Mouse (Mus musculus) C2C12 (cell line): Measurements from ENCODE around the gene Cct3. TPM values are rescaled to one million over a fixed set of nuclear protein-coding genes. Genes with fewer than 3 reads are reported as not detected.
"Not testable (repeated sequence)": the region's sequence is repeated elsewhere in the genome, so short reads cannot be mapped to it uniquely, and the experiment has no call there.

Source experiments
- H3K27me3 ChIP-seq: one replicate; pipeline ENCODE4 v1.6.1; 2011; ENCODE audit not compliant: control insufficient read depth, insufficient read depth, insufficient read length
- H3K36me3 ChIP-seq: one replicate; pipeline ENCODE4 v1.6.1; 2011; ENCODE audit not compliant: control insufficient read depth, insufficient read depth
- H3K4me3 ChIP-seq: one replicate; pipeline ENCODE4 v1.5.1; 2011; ENCODE audit warnings: mild to moderate bottlenecking, control low read depth; ENCODE audit not compliant: poor library complexity, insufficient read depth, severe bottlenecking
- H3K79me2 ChIP-seq: one replicate; pipeline ENCODE4 v1.6.1; 2011; ENCODE audit not compliant: control insufficient read depth, insufficient read depth
- H3K79me3 ChIP-seq: one replicate; pipeline ENCODE4 v1.6.1; 2011; ENCODE audit warnings: low read depth, control low read depth
- H3ac ChIP-seq: one replicate; pipeline ENCODE3; 2011; ENCODE audit warnings: low read depth; ENCODE audit not compliant: control insufficient read depth, insufficient read length
- CEBPB ChIP-seq: IDR thresholded peaks from one replicate; pipeline ENCODE4 v1.6.1; 2011; ENCODE audit warnings: low read depth, mild to moderate bottlenecking, control low read depth, moderate library complexity
- CTCF ChIP-seq: IDR thresholded peaks from one replicate; pipeline ENCODE4 v1.5.1; 2011; ENCODE audit not compliant: control insufficient read depth, insufficient read depth, insufficient read length
- FOSL1 ChIP-seq: IDR thresholded peaks from one replicate; pipeline ENCODE4 v1.8.0; 2011; ENCODE audit warnings: mild to moderate bottlenecking, low read length; ENCODE audit not compliant: poor library complexity, insufficient read depth, severe bottlenecking
- MAX ChIP-seq: IDR thresholded peaks from one replicate; pipeline ENCODE4 v1.6.1; 2011; ENCODE audit warnings: mild to moderate bottlenecking, control low read depth
- MYOD1 ChIP-seq: IDR thresholded peaks from one replicate; pipeline ENCODE4 v1.6.1; 2011; ENCODE audit warnings: low read depth; ENCODE audit not compliant: control insufficient read depth, insufficient read length
- MYOG ChIP-seq: IDR thresholded peaks from one replicate; pipeline ENCODE4 v1.6.1; 2011; ENCODE audit not compliant: control insufficient read depth, insufficient read length; ENCODE audit errors: extremely low read depth
- USF1 ChIP-seq: IDR thresholded peaks from one replicate; pipeline ENCODE4 v1.6.1; 2011; ENCODE audit warnings: low read depth, mild to moderate bottlenecking, control low read depth, moderate library complexity
- polyA plus RNA-seq: library from polyadenylated mRNA; unstranded; fragments of >200 nt; fragmentation: generic; extraction: Trizol; gene quantifications from one replicate; pipeline ENCODE4 v1.2.1, GENCODE M21; 2012; ENCODE audit warnings: missing spikeins

Gene Cct3
- polyA plus RNA-seq, 1 experiment: 628 TPM

DNA sequence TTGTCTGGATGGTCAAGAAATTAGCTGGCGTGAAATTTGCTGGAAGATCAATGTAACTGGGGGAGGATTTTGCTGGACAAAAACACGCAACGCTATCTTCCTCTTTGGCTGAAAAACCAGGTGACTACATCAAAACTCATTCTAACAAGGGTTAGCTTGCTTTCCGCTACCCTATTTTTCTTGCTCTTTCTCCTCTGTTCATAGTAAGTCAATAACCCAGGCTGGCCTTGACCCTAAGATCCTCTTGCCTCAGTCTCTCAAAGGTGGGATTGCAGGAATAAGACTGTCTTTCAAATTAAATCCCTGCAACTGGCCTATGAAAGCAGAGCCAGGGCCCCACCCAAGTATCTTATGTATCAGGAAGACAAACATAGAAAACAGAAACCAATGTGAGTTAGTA, 9.8 kb upstream of the Cct3 start, which contains the start of gene Gm38392:
Gene Gm38392 (minus strand): TSS at position 101 of the 400 bp plus-strand sequence.
- Histone ChIP-seq H3K79me2 (no peaks in the 10 kb centered on the region), H3K36me3 (peaks cover 4% of the 10 kb centered on the region), H3K4me3 (no peak within 1 kb of the TSS), H3ac (no peak within 1 kb of the TSS), H3K27me3 (peaks cover under 1% of the 10 kb centered on the region), H3K79me3 (no peaks in the 10 kb centered on the region)
- TF ChIP-seq CEBPB (no peak), MYOG (no peak), USF1 (no peak)

DNA sequence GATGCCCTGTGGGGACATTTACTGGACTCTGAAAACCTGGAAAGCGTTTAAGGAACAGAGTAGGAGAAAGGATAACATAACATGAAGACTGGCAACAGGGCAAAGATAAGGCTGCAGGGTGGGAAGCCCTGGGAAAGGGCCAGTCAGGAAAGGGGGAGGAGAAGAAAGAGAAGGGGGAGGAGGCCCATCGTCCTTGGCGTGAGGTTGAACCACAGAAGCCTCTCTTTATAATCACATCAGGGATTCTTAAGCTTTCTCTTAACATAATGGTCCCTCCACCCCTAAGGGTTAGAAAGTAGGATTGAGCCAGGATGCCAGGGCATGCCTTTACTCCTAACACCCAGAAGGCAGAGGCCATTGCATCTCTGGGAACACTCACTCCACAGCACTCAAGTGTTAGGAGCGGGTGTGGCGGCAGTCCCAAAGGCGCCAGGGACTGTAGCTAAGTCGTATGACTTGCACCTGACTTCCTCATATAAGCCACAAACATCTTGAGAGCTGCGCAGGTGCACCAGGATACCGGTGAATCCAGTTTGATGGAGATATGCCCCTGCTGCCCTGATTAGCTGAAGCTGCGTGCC, 8.7 kb upstream of the Cct3 start:
- not testable (repeated sequence) for H3K27me3 ChIP-seq, H3K36me3 ChIP-seq, H3K79me2 ChIP-seq, H3K79me3 ChIP-seq, H3K4me3 ChIP-seq, H3ac ChIP-seq

DNA sequence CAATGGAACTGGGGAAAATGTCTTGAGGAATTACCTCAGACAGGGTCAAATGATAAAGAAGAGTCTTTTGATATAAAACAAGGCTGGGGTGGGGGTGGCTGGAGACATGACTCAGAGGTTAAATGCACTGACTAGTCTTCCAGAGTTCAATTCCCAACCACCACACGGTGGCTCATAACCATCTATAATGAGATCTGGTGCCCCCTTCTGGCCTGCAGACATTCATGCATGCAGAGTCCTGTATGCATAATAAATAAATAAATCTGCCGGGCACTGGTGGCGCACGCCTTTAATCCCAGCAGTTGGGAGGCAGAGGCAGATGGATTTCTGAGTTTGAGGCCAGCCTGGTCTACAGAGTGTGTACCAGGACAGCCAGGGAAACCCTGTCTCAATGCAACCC, 4.9 kb upstream of the Cct3 start:
- no peaks in the 10 kb centered on the region for H3K36me3 ChIP-seq

DNA sequence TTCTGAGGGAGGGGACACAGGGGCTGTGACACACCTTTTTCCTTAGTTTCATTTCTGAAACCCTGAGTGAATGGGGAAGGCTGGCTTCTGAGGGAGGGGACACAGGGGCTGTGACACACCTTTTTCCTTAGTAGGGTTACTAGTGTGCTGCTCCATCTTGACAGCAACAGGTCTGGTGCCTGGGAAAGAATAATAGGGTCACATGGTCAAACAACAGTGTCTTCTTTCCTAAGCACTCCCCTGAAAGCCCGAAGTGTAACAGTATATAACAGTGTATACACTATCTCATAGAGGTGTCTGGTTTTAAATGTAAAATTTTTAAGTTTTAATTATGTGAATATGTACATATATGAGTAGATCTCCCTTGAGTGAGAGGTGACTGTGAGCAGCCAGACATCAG, 1.6 kb upstream of the Cct3 start:
- not testable (repeated sequence) for H3K4me3 ChIP-seq, H3K27me3 ChIP-seq
- H3K36me3 ChIP-seq: peaks cover 21% of the 10 kb centered on the region
- peaks cover 32% of the 10 kb centered on the region for H3K79me3 ChIP-seq
- peak; percentile 58 for TF ChIP-seq USF1
- H3K79me2 ChIP-seq: peaks cover 34% of the 10 kb centered on the region
- H3ac ChIP-seq: peak overlapping the region; percentile 19

More for the DNA sequence above, 4.9 kb upstream of the Cct3 start:
- no peaks in the 10 kb centered on the region for H3K27me3 ChIP-seq
- TF ChIP-seq USF1 (no peak), MYOG (no peak), FOSL1 (no peak), MYOD1 (no peak), MAX (no peak), CTCF (no peak), CEBPB (no peak)
- no peak overlapping the region for H3ac ChIP-seq
- no peak overlapping the region for H3K4me3 ChIP-seq
- no peaks in the 10 kb centered on the region for H3K79me3 ChIP-seq
- H3K79me2 ChIP-seq: peaks cover 1% of the 10 kb centered on the region

DNA sequence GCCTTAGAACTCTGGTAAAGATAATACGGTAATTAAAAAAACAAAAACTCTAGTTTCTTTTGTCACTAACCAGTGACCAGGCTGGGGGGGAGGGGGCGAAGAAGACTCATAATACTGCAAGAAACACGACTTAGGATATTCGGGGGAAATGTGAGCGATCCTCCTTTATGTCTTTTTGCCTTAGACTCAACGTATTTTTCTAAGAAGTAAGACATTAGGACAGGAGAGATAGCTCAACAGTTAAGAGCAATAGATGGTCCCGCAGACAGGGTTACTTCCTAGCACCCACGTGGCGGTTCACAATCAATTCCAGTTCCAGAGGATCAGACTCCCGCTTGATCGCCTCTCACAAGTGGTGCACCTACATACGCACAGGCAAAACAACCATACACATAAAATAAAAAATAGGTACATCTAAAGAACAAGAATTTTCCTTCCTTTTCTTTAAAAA, 781 bp upstream of the Cct3 start:
- H3ac ChIP-seq: peak overlapping the region; percentile 85
- TF ChIP-seq FOSL1: no peak
- TF ChIP-seq CEBPB: no peak
- TF ChIP-seq MYOG: no peak
- TF ChIP-seq MAX: peak; percentile 97
- TF ChIP-seq USF1: peak; percentile 62
- no peak for TF ChIP-seq CTCF
- H3K4me3 ChIP-seq: peak overlapping the region; percentile 28
- H3K27me3 ChIP-seq: no peaks in the 10 kb centered on the region
- H3K79me2 ChIP-seq: peaks cover 43% of the 10 kb centered on the region
- H3K79me3 ChIP-seq: peaks cover 40% of the 10 kb centered on the region
- H3K36me3 ChIP-seq: peaks cover 29% of the 10 kb centered on the region

DNA sequence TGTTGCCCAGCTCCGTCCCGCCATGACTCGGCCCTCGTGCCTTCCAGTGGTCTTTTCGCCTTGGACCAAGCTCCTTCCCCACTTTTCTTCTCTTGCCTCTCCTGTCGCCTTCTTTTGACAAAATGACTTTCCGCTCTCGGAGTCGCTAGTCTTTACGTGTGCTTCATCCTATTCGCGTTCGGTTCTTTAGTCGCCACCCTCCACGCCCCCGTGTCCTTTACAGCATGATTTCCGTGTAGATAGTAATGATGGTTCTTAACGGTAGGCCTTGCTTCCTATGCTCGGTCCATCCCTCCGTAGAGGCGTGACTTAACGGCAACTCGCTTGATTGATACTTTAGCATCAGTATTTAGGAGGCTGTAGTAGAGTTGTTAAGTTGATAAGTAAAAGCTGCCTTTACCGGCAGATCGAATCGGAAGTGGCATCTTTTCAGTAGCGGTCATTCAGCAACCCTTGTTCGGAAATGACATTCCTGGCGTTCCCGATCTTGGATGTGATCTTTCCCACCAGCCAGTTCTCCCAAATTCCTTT, 470 bp downstream of the Cct3 start:
- H3K36me3 ChIP-seq: peaks cover 42% of the 10 kb centered on the region
- no peak for TF ChIP-seq MYOD1
- no peak for TF ChIP-seq CTCF
- no peak for TF ChIP-seq FOSL1
- H3ac ChIP-seq: peak overlapping the region; percentile 90
- H3K79me2 ChIP-seq: peaks cover 54% of the 10 kb centered on the region
- H3K27me3 ChIP-seq: no peaks in the 10 kb centered on the region
- H3K79me3 ChIP-seq: peaks cover 45% of the 10 kb centered on the region
- peak overlapping the region; percentile 78 for H3K4me3 ChIP-seq

DNA sequence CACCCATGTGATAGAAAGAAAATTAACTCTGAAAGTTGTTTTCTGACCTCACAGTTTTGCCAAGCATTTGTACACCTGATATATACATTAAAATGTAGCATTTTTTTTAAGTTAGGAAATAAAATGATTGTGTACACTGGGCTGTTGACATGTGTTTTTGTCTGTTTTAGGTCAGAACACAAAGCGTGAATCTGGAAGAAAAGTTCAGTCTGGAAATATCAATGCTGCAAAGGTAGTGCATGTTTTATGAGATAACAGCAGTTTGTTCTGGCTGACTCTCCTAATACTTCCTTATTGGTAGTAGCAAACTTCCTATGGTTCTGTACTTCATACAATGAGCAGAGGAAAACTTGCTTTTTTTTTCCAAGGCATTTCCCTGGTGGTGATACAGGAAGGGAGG, 2.3 kb downstream of the Cct3 start:
- Histone ChIP-seq H3K79me2 (peaks cover 70% of the 10 kb centered on the region), H3K27me3 (no peaks in the 10 kb centered on the region), H3K79me3 (peaks cover 48% of the 10 kb centered on the region), H3K4me3 (no peak overlapping the region), H3ac (no peak overlapping the region), H3K36me3 (peaks cover 60% of the 10 kb centered on the region)
- no peak for TF ChIP-seq MYOD1
- no peak for TF ChIP-seq FOSL1
- no peak for TF ChIP-seq CTCF
- TF ChIP-seq MYOG: no peak
- no peak for TF ChIP-seq USF1
- TF ChIP-seq MAX: no peak
- TF ChIP-seq CEBPB: no peak
